Mouse (Mus musculus) mouse trophoblast stem cell (cell line): ENCODE measurements around the gene Ubl3.

Experiments used
- in situ Hi-C, 2 experiments: fragments of 300-500 bp; cut with MseI, MboI; formaldehyde crosslinking; loops; 2 replicates in 1 of 2; 3 replicates in 1 of 2; pipeline ENCODE4 v1.15.1; 2025

The Ubl3 gene

GRCm38 (mm10) chr5:148562235-148562634, 9.6 kb upstream of the Ubl3 start:
- in situ Hi-C loops, result no loop called here

- in situ Hi-C loops, result no loop called here
Observed at GRCm38 (mm10) chr5:148559261-148559958, 6.8 kb upstream of the Ubl3 start.

GRCm38 (mm10) chr5:148558472-148558871, 5.9 kb upstream of the Ubl3 start:
- in situ Hi-C loops, result no loop called here

GRCm38 (mm10) chr5:148556509-148556908, 3.9 kb upstream of the Ubl3 start:
- in situ Hi-C loops, result no loop called here

- in situ Hi-C loops, result no loop called here
Observed at GRCm38 (mm10) chr5:148555156-148555555, 2.6 kb upstream of the Ubl3 start.

GRCm38 (mm10) chr5:148554701-148555100, 2.1 kb upstream of the Ubl3 start:
- in situ Hi-C loops, result no loop called here

- in situ Hi-C loops, result no loop called here
Observed at GRCm38 (mm10) chr5:148554242-148554641, 1.7 kb upstream of the Ubl3 start.

- in situ Hi-C loops, result no loop called here
Observed at GRCm38 (mm10) chr5:148553723-148554122, 1.1 kb upstream of the Ubl3 start.

- in situ Hi-C loops, result no loop called here
Observed at GRCm38 (mm10) chr5:148551764-148552136, 839 bp downstream of the Ubl3 start.

- in situ Hi-C loops, result no loop called here
Observed at GRCm38 (mm10) chr5:148550821-148551763, 1.5 kb downstream of the Ubl3 start.

- in situ Hi-C loops, result no loop called here
Observed at GRCm38 (mm10) chr5:148550393-148550792, 2.2 kb downstream of the Ubl3 start.

- in situ Hi-C loops, result no loop called here
Observed at GRCm38 (mm10) chr5:148549307-148549706, 3.3 kb downstream of the Ubl3 start.

- in situ Hi-C loops, result no loop called here
Observed at GRCm38 (mm10) chr5:148548568-148548967, 4.0 kb downstream of the Ubl3 start.

GRCm38 (mm10) chr5:148547870-148548456, 4.6 kb downstream of the Ubl3 start:
- in situ Hi-C loops, result no loop called here

- in situ Hi-C loops, result no loop called here
Observed at GRCm38 (mm10) chr5:148546970-148547369, 5.6 kb downstream of the Ubl3 start.

- in situ Hi-C loops, result no loop called here
Observed at GRCm38 (mm10) chr5:148544733-148545132, 7.9 kb downstream of the Ubl3 start.

GRCm38 (mm10) chr5:148542196-148542595, 10.4 kb downstream of the Ubl3 start:
- in situ Hi-C loops, result no loop called here

- in situ Hi-C loops, result no loop called here
Observed at GRCm38 (mm10) chr5:148535669-148536430, 16.7 kb downstream of the Ubl3 start.

- in situ Hi-C loops, result no loop called here
Observed at GRCm38 (mm10) chr5:148534644-148535043, 17.9 kb downstream of the Ubl3 start.

GRCm38 (mm10) chr5:148533924-148534323, 18.7 kb downstream of the Ubl3 start:
- in situ Hi-C loops, result no loop called here

GRCm38 (mm10) chr5:148532201-148532600, 20.4 kb downstream of the Ubl3 start:
- in situ Hi-C loops, result no loop called here

- in situ Hi-C loops, result no loop called here
Observed at GRCm38 (mm10) chr5:148527632-148528031, 25.0 kb downstream of the Ubl3 start.
